Mouse (Mus musculus): ENCODE measurements around the gene Wasl.

Gene Wasl

DNA sequence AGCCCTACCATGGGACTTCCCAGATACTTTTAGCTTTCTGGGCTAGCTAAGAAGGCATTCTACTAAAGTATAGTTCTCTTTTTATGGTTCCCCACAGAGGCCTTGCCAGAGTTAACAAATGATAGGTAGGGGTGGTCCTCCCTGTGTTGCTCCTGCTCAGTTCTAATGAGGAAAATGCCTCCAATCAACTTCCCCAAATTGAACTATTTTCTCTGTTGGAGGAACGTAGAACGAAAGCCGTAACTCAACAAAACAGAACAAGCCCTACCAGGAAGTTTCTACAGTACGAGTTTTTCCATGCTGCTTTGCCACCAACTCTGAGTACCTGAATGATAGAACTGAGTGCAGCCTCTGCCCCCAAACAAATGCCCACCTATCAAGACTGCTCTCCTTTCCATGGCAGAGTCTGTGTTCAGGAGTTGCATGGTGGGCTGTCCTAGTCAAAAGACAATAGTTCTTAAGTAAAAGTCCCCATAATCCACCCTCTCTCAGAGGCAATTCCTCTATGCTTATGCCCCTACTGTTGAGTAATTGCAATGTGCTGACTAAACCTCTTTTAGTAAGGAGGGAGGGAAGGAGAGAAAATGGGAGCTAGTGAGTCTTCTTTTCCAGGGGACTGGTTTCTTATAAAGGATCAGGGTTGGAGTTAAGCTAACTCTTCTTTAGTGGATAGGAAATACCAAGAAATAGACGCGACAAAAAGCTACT, 19.3 kb downstream of the Wasl start:
- in situ Hi-C loops (cut with MseI, MboI): no loop called here

DNA sequence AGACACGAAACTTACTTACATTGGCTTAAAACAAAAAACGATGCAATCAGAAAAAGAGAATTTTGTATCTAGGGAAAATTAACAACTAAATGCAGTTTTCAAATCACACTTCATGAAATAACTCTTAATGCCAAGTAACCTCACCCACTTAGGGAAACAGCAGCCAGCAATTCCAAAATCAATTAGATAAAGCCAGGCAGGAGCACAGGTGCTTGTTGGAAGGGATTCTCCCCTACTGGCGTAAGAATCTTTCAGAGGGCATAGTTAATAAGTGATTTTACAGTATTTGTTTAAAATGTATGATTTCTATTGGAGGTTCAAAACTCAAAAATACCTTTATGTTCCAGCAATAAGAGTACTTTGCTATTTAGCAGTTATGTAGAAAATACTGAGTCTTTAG, 21.8 kb downstream of the Wasl start:
- in situ Hi-C loops (cut with MseI, MboI): no loop called here

DNA sequence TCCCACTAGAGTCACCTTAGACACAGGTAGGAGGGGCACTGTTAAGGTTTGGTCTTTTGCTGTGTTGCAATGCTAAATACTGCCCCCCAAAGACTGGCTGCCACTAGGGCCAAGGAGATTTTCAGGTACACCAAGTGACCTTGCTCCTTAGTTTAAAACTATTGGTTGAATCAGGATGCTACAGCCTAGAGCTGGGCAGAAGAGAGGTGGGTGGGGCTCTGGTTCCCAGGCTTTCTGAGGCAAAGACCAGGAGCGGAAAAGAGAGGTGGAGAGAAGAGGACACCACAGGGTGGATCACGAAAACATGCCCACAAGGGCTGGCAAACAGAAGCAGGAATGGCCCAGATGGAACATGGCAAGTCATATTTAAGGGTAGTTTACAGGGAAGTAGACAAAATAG, 22.6 kb downstream of the Wasl start:
- in situ Hi-C loops (cut with MseI, MboI): no loop called here

DNA sequence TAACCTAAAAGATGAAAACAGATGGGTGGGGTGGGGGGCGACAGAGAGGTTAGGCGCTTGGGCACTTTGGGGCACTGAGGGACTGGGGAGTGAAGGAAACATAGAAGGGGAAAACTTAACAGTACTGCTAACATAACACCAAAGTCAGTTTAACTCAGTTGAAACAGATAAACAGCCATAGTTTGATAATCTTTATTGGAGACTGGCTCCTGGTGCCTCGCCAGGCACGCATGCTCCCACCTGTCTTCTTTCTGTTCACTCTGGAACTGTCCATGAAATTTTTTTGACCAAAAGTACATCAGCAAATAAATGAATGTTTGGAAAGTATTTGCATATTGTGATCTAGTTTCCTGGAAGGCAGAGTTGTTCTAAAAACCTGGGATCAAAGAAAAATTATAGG, 23.5 kb downstream of the Wasl start:
- in situ Hi-C loops (cut with MseI, MboI): no loop called here

DNA sequence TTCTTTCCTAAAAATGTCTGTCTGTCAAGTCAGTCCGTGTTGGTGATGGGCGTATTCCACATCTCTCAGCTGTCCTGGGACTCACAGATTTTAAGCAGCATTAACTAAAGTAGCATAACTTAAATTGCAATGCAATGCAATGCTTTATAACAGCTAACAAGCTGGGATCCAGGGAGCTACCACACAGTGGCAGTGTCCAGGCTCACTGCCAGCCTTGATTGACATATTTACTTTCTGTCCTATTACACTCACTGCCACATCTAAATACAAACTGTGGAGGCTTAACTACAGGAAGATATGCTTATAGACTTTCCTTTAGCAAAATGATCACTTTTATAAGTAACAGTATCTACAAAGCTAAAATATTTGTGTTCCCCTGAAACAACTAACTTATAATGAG, 29.0 kb downstream of the Wasl start:
- in situ Hi-C loops (cut with MseI, MboI): no loop called here

DNA sequence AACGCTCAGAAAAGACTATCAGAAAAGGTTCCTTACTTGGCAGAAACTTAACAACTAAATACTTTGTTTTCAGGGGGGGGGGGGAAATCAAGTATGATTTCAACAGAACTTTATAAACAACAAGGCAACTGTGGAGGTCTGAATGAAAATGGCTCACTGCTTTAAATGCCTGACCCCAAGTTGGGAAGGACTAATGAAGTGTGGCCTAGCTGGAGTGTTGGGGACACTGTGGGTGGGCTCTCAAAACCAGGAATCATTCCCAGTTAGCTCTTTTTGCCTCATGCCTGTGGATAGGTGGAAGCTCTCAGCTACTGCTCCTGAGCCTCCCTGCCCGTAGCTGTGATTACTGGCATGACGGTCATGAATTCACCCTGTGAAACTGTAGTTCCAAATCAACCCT, 30.7 kb downstream of the Wasl start:
- in situ Hi-C loops (cut with MseI, MboI): no loop called here

DNA sequence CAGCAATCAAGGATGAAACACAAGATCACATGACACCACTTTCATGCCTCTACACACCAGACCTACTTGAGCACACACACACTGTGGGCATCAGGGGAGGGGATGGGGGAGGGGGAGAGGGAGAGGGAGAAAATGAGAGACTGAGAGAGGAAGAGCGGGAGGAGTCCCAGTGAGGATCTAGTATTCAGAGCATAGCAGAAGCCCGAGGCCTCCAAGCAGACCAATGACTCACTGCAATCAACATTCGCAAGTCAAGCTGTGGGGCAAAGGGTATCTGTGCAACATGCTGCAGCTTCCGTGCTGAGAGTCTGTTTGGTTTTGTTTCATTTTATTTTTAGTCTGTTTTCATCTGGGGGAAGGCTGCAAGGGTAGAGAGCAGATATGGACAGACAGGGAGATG, 32.7 kb downstream of the Wasl start:
- in situ Hi-C loops (cut with MseI, MboI): no loop called here

DNA sequence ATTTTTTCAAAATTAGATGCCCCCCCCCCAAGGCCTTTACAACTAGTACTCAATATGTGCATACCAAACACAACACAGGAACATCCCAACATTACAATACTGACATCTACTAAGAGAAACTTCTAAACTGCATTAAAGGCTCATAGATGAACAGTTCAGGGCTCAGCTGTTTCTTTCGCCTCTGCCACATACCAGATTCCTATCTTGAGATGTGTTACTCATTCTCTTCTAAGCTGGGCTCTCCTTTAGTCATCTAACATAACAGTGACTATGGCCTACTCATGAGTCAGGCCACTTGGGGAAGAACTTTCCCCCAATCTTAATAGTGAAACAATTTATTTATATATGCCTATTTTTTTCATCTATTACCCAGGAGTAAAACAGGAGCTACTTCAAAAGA, 36.3 kb downstream of the Wasl start:
- in situ Hi-C loops (cut with MseI, MboI): loop anchor here (5.0 kb wide), 2 partner anchors 96 to 101 kb away; partner anchors contain the start of genes Asb15 (in 1 of the 2) and Ndufa5 (in 1 of the 2)

DNA sequence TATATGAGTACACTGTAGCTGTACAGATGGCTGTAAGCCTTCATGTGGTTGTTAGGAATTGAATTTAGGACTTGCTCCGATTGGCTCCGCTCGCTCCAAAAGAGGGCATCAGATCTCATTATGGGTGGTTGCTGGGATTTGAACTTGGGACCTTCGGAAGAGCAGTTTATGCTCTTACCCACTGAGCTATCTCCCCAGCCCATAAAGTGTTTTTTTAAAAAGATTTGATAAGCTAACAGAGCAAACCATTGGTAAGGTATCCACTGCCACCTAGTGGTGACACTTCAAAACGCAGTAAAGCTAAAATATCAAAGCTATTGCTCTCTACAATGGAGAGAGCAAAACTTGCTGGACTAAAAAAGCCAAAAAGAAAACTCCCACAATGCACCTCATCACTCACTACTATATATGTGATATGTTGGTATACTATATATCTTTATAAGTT, 37.2 kb downstream of the Wasl start:
- in situ Hi-C loops (cut with MseI, MboI): loop anchor here (5.0 kb wide), 2 partner anchors 95 to 100 kb away; partner anchors contain the start of genes Asb15 (in 1 of the 2) and Ndufa5 (in 1 of the 2)

DNA sequence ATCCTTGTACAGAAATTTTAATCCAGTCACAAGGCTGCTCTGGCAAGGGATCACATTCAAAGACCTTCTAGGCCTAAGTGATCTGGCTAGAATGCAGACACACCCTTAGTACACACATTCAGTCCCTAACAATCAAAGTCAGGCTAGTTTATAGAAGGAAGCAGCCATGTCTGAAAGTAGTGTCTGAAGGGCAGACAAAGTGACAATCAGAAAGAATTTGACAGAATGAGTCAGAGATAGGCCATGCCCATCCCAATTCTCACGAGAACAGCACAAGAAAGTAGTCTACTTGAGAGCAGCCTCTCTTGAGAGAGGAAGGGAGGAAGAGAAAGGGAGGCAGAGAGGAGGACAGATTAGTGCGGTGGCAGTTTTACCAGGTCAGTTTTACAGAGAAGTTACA, 42.7 kb downstream of the Wasl start:
- in situ Hi-C loops (cut with MseI, MboI): no loop called here

DNA sequence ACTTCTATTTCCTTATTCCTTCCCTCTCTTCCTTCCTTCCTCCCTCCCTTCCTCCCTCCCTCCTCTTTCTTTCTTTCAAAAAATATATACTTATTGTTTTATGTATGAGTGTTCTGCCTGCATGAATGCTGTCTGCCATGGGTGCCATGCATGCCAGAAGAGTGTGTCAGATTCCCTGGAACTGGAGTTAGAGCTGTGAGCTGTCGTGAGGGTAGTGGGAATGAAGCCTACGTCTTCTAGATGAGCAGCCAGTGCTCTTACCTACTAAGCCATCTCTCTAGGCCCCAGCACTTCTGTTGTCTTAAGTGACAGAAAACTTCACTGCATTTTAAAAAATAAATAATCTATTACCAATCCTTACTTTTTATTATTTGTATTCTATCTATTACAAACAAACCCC, 43.9 kb downstream of the Wasl start:
- in situ Hi-C loops (cut with MseI, MboI): no loop called here

DNA sequence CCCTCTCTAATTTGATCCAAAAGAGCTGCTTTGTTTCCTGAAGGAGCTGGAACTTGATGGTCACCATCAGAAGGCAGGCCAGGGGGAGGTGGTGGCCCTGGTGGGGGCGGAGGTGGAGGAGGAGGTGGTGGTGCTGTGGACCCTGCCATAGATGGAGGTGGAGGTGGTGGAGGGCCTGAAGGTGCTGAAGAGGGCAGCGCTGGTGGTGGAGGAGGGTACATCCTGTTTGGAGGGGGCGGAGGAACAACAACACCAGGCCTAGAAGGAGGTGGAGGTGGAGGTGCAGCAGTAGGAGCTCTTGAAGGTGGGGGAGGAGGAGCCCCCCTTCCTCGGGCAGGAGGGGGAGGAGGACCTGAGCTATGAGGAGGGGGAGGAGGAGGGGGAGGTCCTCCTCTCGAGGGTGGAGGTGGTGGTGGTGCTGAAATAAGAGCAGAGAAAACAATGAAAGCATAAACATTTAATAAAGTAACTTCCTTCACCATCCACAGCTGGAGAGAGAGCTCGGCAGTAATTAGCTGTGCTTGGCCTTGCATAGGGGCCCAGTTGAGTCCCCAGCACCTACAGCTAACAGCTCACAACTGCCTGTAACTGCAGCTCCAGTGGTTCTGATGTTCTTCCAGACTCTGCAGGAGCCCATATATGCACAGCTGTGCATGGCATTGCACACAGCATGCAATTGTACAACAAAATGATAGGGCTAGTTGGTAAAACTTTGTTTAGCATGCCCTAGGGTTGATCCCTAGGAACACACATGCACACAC, 45.3 kb downstream of the Wasl start:
- in situ Hi-C loops (cut with MseI, MboI): no loop called here

DNA sequence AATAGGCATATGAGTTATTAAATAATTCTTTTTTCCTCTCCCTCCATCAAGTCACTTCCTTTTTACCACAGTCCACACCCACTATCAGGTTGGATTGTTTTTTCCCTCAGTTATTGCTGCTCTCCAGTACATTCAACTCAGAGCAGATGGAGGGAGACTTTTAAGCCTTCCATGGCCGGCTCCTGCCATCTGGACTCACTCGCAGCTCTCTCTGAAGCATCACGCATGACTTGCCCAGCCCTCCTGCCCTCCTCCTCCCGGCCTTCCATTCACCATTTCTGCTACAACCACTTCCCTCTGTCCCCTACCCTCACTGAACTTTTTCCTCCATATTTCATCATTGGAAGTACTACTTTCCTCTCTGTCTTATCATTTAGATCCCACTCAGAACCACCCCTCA, 48.1 kb downstream of the Wasl start:
- in situ Hi-C loops (cut with MseI, MboI): no loop called here

DNA sequence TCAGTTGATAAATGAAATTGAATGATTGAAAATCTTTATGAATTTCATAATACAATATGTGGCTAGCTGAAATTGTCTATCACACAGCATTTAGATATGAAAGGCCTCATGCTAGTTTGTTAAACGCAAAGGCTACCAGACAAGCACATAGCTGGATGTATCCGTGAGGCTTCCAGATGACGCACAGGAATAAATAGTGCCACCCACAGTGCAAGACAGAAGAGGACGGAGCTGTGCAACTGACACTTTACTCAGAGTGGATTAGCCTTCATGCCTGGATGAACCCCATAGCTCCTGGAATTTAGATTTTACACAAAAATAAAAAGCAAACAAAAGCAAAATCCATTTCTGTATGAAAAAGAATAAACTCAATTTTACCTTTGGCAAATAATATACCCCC, 50.9 kb downstream of the Wasl start:
- in situ Hi-C loops (cut with MseI, MboI): no loop called here

DNA sequence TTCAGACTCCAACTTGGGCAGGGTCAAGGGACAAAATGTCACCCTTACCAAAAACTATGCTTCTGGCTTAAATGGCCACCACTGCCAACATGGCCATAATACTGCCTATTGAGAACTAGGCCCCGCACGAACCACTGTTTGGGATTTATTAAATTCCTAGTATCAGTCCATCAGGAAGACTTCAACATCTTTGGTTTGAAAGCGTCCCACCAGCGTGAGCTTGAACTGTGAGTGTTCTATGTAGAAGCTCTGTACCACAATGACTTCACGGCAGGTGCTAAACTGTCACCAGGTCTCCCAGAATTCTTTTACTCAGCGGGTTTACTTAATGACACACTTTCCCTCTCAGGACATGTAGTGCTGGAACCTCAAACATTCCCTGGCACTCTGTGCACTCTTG, 51.5 kb downstream of the Wasl start:
- in situ Hi-C loops (cut with MseI, MboI): no loop called here

DNA sequence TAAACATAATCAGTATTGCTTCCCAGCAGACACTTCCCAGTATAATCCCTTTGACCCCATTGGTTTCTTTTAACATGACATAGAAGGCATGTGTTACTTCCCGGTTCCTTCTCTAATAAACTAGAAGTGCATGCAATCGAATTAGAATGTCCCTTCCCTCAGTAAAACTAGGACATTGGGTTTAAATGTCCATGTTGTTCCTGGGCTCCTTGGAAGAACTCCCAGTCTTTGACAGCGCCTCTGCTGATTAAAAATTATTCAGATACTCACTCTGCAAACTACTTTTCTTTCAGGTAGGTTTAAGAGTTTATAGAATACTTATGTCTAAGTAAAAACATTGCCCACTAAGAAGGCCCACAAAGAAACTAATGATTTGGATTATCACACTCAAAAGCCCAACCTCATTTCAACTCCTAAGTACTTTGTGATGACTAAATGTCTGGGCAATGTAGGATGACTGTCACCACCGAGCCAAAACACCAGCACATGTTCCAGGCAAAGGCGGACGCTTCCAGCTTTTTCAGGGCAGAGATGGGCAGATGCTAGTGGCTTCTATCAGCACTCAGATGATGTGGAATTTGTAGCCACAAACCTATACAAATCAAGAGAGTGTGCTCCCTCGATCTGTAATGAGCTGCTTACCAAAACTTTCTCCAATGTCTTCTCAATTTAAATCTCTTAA, 52.6 kb downstream of the Wasl start:
- in situ Hi-C loops (cut with MseI, MboI): no loop called here

DNA sequence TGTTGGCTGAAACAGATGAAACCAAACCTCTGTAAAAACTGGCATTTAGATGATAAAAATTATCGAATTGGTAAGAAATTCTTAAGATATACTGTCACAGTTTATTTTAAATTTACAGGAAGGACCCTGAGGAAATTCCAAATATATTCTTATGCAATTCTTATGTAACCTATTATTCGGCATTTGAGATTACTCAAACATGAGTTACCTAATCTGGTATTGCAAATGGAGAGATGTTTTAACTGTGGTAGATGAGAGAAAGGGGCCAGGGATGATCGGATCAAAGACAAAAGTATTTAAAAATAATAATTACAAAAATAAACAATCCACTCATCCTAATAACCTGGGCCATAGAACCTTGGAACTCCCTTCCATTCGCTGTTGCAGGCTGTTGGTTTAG, 54.5 kb downstream of the Wasl start:
- in situ Hi-C loops (cut with MseI, MboI): no loop called here

DNA sequence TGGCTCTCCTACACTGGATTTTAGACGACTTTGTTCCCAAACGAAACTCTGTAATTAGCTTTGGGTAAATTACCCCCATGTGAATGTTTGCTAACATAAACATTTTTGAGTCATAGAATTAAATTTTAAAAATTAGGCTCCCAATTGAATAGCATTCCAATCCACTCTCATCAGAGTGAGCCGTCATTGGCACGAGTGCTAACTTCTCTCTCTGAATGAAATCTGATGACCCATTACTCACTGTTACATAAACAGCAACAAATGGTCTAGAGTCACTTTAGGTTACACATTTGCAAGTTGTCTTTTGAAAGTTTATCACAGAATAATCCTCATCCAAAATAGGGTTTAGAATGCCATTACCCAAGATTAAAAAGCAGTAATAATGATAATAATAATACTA, 55.3 kb downstream of the Wasl start:
- in situ Hi-C loops (cut with MseI, MboI): no loop called here

DNA sequence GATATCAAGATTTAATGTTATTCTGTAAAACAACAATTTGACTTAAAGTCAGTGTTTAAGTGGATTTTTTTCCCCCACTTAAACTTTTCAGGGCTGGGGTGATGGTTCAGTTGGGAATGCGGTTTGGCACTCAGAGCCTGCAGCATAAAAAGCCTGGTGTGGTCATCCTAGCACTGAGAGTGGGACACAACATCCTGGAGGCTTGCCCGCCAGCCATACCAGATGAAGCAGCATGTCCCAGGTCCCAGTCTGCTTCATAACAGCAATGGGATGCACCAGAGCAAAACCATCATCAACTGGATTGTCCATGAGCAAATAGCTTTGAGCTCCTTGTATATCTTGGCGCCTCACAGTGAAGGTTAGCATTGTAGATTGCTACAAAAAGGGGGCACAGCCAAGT, 56.1 kb downstream of the Wasl start:
- in situ Hi-C loops (cut with MseI, MboI): no loop called here

DNA sequence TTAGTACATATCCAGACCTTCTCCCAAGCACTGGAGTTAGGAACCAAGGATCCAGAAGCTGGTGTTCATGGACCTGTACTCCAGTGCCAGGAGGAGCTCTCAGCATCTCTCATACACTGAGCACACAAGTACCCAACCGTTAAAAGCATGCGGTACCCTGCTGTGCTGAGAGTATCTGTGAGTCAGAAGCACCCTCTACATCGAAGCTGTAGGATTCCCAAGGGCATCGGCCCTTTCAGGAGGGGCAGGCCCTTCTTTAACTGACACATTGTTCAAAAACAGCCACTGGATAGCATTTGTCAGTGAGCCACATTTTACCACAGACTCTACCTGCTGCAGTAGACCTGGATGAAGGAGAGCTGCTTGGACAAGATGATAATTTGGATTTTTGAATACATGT, 56.7 kb downstream of the Wasl start:
- in situ Hi-C loops (cut with MseI, MboI): no loop called here

DNA sequence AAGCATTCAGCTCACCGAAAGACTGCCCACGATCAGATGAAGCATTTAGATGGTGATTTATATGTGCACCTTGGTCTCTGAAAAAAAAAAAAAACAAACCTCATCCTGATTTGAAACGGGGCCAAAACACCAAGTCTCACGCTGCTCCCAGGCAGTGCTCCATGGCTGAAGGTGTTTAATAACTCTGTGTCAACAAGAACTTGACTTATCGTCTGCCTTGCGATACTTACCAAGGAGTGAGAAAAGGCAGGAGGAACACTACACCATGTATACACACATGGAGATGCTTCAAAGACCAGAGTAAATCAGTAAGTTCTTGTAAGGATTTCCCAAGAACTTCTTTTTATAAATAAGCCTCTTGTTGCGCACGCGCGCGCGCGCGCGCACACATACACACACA, 57.3 kb downstream of the Wasl start:
- in situ Hi-C loops (cut with MseI, MboI): no loop called here

DNA sequence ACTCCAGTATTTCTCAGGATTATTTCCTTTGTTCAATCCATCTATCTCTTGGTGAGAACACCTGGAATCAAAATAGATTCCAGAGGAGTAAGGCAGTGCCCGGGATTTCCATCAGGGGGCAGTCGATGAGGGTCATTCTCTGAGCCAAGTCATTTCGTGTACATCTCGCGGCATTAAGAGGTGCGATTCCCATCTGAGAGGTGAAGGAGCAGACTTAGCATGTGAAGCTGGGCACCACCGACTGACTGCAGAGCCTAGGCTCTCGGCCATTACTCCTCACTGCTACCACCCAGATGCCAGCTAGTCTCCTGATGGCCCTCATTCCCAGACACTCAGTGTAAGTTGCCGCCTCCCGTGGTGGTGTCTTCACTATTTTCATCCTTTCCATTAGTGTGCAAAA, 58.3 kb downstream of the Wasl start:
- in situ Hi-C loops (cut with MseI, MboI): no loop called here

DNA sequence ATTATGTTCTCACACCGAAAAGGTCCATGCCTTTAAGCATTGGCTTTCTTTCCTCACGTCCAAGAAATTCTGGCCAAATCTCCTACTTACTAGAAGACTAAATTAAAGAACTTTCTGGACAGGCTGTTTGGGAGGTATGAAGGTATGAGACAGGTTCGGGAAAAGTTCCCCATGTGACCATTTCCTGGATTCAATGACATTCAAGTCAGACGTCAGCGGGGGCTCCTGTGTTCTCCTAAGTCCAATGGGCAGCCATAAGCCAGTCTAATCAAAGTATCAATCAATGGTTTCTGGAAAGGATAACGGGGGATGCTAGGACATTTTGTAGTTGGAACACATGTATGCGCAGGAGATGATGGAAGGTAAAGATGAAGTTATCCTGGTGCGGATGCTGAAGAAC, 59.2 kb downstream of the Wasl start:
- in situ Hi-C loops (cut with MseI, MboI): no loop called here

All from mouse trophoblast stem cell (cell line).